In the genomic region with DNA sequence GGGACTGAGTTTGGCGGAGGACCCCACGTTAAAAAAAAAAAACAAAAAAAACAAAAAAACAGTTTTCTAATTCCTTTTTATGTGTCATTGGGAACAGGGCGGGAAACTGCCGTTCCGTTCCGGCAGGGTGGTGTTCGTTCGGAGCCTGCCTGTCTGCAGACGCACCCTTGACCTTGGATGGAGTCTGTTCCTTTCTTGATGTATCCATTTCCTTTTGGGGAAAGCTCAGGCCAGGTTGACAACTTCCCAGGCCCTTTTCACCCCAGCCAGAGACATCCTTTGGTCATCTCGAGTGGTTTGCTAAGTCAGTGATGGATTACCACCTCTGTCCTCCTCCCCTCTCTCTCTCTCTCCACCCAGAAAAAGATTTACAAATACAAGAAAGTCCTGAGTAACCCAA, we compare ENCODE assay signal across 14 mouse cellular contexts.
DNase-seq lines count a peak whose midpoint lies in the region; ATAC-seq and TF ChIP-seq lines count a peak whose summit lies in the region.
"Had no signal": no experiment of that assay in that cellular context is flagged by ENCODE, and none has a peak within 500 bp of the region (broad histone marks: within the 10 kb centered on the region; RNA-seq: fewer than 3 reads in every experiment).

No protein-coding gene starts in this region.

- peak overlapping the region; percentile 37; the same call in 1 of the 2 replicates for H3K4me2 ChIP-seq in kidney, embryonic 15.5 days
- peak overlapping the region; percentile 30 for H3K4me2 ChIP-seq in stomach, postnatal 0 days (replicated peaks; ENCODE audit: low read depth)
- H3K4me2 ChIP-seq: forebrain, embryonic 15.5 days; liver, embryonic 15.5 days; neural tube, embryonic 13.5 days had no signal

- H3K27me3 ChIP-seq in kidney, embryonic 15.5 days: no peaks in the 10 kb centered on the region
- no peaks in the 10 kb centered on the region for H3K27me3 ChIP-seq in stomach, postnatal 0 days (ENCODE audit: control insufficient read depth, insufficient read depth, low read length)
- H3K27me3 ChIP-seq: forebrain, embryonic 15.5 days; liver, embryonic 15.5 days; neural tube, embryonic 13.5 days had no signal

- no peak for TF ChIP-seq POLR2A in lung, adult 2 months (IDR thresholded peaks at IDR 0.05; ENCODE audit: borderline replicate concordance, extremely low read depth, low read depth, low read length)

- H3K4me1 ChIP-seq in lung, adult 2 months (ENCODE audit: control insufficient read depth, insufficient read depth, low read length): 0 out of 2 replicates have a peak, but pooled peaks cover 2% of the 10 kb centered on the region
- H3K4me1 ChIP-seq in kidney, embryonic 15.5 days: peaks cover 56% of the 10 kb centered on the region
- peaks cover 4% of the 10 kb centered on the region; the same call in 1 of the 2 replicates for H3K4me1 ChIP-seq in stomach, postnatal 0 days (replicated peaks; ENCODE audit: control insufficient read depth, insufficient read depth)
- H3K4me1 ChIP-seq: liver, embryonic 15.5 days had no signal

- no peaks in the 10 kb centered on the region for H3K9me3 ChIP-seq in kidney, embryonic 15.5 days (replicated peaks)
- no peaks in the 10 kb centered on the region for H3K9me3 ChIP-seq in stomach, postnatal 0 days (ENCODE audit: control insufficient read depth, low read length)
- H3K9me3 ChIP-seq: forebrain, embryonic 15.5 days; G1E; liver, embryonic 15.5 days; neural tube, embryonic 13.5 days had no signal

- H3K27ac ChIP-seq in kidney, embryonic 15.5 days: peak overlapping the region; percentile 72
- peak overlapping the region; percentile 35 for H3K27ac ChIP-seq in stomach, postnatal 0 days (replicated peaks)
- H3K27ac ChIP-seq: forebrain, embryonic 15.5 days; liver, embryonic 15.5 days; neural tube, embryonic 13.5 days had no signal

- no peak overlapping the region for H3K4me3 ChIP-seq in lung, adult 2 months (replicated peaks; ENCODE audit: extremely low read depth, low read depth, low read length)
- no peak overlapping the region for H3K4me3 ChIP-seq in kidney, embryonic 15.5 days (replicated peaks)
- peak overlapping the region; percentile 12; the same call in 1 of the 2 replicates for H3K4me3 ChIP-seq in stomach, postnatal 0 days (ENCODE audit: low read depth, low read length)
- H3K4me3 ChIP-seq: forebrain, embryonic 15.5 days; liver, embryonic 15.5 days; neural tube, embryonic 13.5 days had no signal

- H3K9ac ChIP-seq in kidney, embryonic 15.5 days: no peak overlapping the region
- no peak overlapping the region for H3K9ac ChIP-seq in stomach, postnatal 0 days (ENCODE audit: low read length)
- H3K9ac ChIP-seq: forebrain, embryonic 15.5 days; liver, embryonic 15.5 days; neural tube, embryonic 13.5 days had no signal

- TF ChIP-seq EP300 in stomach, postnatal 0 days (optimal IDR thresholded peaks at IDR 0.05): no peak

- TF ChIP-seq CTCF in lung, adult 2 months (IDR thresholded peaks at IDR 0.05; ENCODE audit: insufficient read depth, low read length): no peak
- TF ChIP-seq CTCF in stomach, postnatal 0 days (IDR thresholded peaks at IDR 0.05; ENCODE audit: low read depth): no peak

- DNase-seq in adrenal gland, postnatal 14 days: peak; percentile 56
- no peak for DNase-seq in adrenal gland, postnatal 4 days (ENCODE audit: low spot score in 2 of 2)
- DNase-seq in lung, postnatal 36 days: peak; percentile 30
- DNase-seq in lung, adult 2 months: no peak
- DNase-seq in stomach, postnatal 0 days (ENCODE audit: low spot score): no peak
- DNase-seq in gastrocnemius, postnatal 36 days: no peak
- DNase-seq in thymus, postnatal 4 days: no peak
- DNase-seq: cerebellum, postnatal 25 days; layer of hippocampus, adult 9-11 months had no signal

- 54% methylated on average over 10 of the region's 10 CpGs for WGBS in lung, adult 2 months
- WGBS in kidney, embryonic 15.5 days: 21% methylated on average over 10 of the region's 10 CpGs
- WGBS in stomach, postnatal 0 days: 39% methylated on average over 10 of the region's 10 CpGs

- no peak; the same call in 1 of the 2 replicates for ATAC-seq in kidney, embryonic 15.5 days (replicated peaks; ENCODE audit: low FRiP score)
- ATAC-seq in stomach, postnatal 0 days (ENCODE audit: low FRiP score, low TSS enrichment): no peak
- ATAC-seq: forebrain, embryonic 15.5 days had no signal

- H3K36me3 ChIP-seq in kidney, embryonic 15.5 days: peaks cover 4% of the 10 kb centered on the region
- no peaks in the 10 kb centered on the region; the same call in 1 of the 2 replicates for H3K36me3 ChIP-seq in stomach, postnatal 0 days (ENCODE audit: control insufficient read depth, insufficient read depth, low read length)
- H3K36me3 ChIP-seq: forebrain, embryonic 15.5 days; neural tube, embryonic 13.5 days had no signal

- intact Hi-C loops in gastrocnemius, postnatal 36 days (cut with DNase I): no loop called here

Comparison
In these comparisons a context has a peak if more than half of its experiments do, and no peak if none do; other contexts are left out.
1. DNase-seq: peak in adrenal gland, postnatal 14 days (single experiment) and lung, postnatal 36 days (single experiment); none in adrenal gland, postnatal 4 days (0 of 2), lung, adult 2 months (single experiment), stomach, postnatal 0 days (single experiment), gastrocnemius, postnatal 36 days (0 of 2) and thymus, postnatal 4 days (single experiment).